9 mouse cellular contexts compared by ENCODE assay signal in the genomic region with DNA sequence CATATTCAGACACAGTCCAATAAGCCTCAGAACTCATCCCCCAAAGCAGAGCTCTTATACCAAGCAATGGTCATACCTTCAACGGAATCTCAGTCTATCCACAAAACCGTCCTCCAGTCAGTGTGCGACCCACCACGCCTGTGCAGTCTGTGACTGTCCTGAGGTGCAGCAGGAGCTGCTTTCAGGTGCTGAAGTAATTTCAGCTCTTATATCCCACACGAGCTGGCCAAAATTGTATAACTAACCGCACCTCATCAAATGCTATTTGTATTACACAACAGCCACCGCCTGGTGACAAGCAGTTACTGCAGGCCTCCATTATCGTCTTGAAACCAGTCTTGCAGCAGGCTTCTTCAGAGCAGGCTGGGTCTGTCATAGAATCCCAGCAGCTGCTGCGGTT. TPM values are rescaled to one million over a fixed set of nuclear protein-coding genes. Genes with fewer than 3 reads are reported as not detected.
A peak's percentile ranks its signal among the peaks of the same experiment; 100 is the strongest.
DNase-seq lines count a peak whose midpoint lies in the region; ATAC-seq and TF ChIP-seq lines count a peak whose summit lies in the region.
"Had no signal": no experiment of that assay in that cellular context is flagged by ENCODE, and none has a peak within 500 bp of the region (broad histone marks: within the 10 kb centered on the region; RNA-seq: fewer than 3 reads in every experiment).

No protein-coding gene starts in this region.

- H3K27ac ChIP-seq in embryonic facial prominence, embryonic 10.5 days (replicated peaks), result no peak overlapping the region
- H3K27ac ChIP-seq in kidney, embryonic 14.5 days (ENCODE audit: low read depth, low read length), result no peak overlapping the region
- no peak overlapping the region for H3K27ac ChIP-seq in limb, embryonic 14.5 days (replicated peaks; ENCODE audit: low read depth, low read length)
- no peak overlapping the region for H3K27ac ChIP-seq in midbrain, embryonic 16.5 days (ENCODE audit: low read length)
- H3K27ac ChIP-seq in stomach, postnatal 0 days (replicated peaks), result no peak overlapping the region; the same call in 1 of the 2 replicates

- TF ChIP-seq POLR2A in limb, embryonic 14.5 days (IDR thresholded peaks at IDR 0.05; ENCODE audit: borderline replicate concordance, extremely low read depth, insufficient read depth, insufficient read length), result no peak

- DNase-seq in A20 (ENCODE audit: low read depth, low spot score), result peak; percentile 86
- DNase-seq in embryonic facial prominence, embryonic 10.5 days (ENCODE audit: low spot score), result peak; percentile 47
- peak; percentile 86 for DNase-seq in limb, embryonic 14.5 days (ENCODE audit: low spot score)
- peak; percentile 53 for DNase-seq in stomach, postnatal 0 days (ENCODE audit: low spot score)

- ATAC-seq in activated CD4-positive, CD25-positive, alpha-beta regulatory T cell, adult 4 months, result peak; percentile 49
- ATAC-seq in granulocyte monocyte progenitor cell, adult 5-6 weeks (replicated peaks; ENCODE audit: poor library complexity, severe bottlenecking), result peak; percentile 66
- 0 out of 2 replicates have a peak, but pooled peaks have one; percentile 9 for ATAC-seq in kidney, embryonic 14.5 days (ENCODE audit: low FRiP score, low TSS enrichment)
- peak; percentile 72; the same call in 1 of the 2 replicates for ATAC-seq in limb, embryonic 14.5 days (ENCODE audit: low FRiP score, low read depth)
- ATAC-seq in midbrain, embryonic 16.5 days, result peak; percentile 47; the same call in 1 of the 2 replicates
- ATAC-seq in stomach, postnatal 0 days (ENCODE audit: low FRiP score, low TSS enrichment), result peak; percentile 69

- no peak overlapping the region for H3K9ac ChIP-seq in kidney, embryonic 14.5 days (ENCODE audit: low read depth, low read length)
- H3K9ac ChIP-seq in limb, embryonic 14.5 days (ENCODE audit: low read depth, low read length, severe bottlenecking), result no peak overlapping the region
- no peak overlapping the region for H3K9ac ChIP-seq in midbrain, embryonic 16.5 days (ENCODE audit: low read depth, low read length)
- H3K9ac ChIP-seq in stomach, postnatal 0 days (ENCODE audit: low read length), result no peak overlapping the region
- H3K9ac ChIP-seq: embryonic facial prominence, embryonic 13.5 days had no signal

- TF ChIP-seq CTCF in stomach, postnatal 0 days (IDR thresholded peaks at IDR 0.05; ENCODE audit: low read depth), result peak; percentile 90

- no peaks in the 10 kb centered on the region for H3K27me3 ChIP-seq in embryonic facial prominence, embryonic 10.5 days (replicated peaks; ENCODE audit: low read depth, poor library complexity, severe bottlenecking)
- H3K27me3 ChIP-seq in kidney, embryonic 14.5 days (ENCODE audit: control insufficient read depth, insufficient read depth, low read length), result no peaks in the 10 kb centered on the region
- no peaks in the 10 kb centered on the region for H3K27me3 ChIP-seq in limb, embryonic 14.5 days (ENCODE audit: control insufficient read depth, insufficient read depth, low read length)
- no peaks in the 10 kb centered on the region for H3K27me3 ChIP-seq in midbrain, embryonic 16.5 days (ENCODE audit: control insufficient read depth, insufficient read depth, low read depth, low read length)
- no peaks in the 10 kb centered on the region for H3K27me3 ChIP-seq in stomach, postnatal 0 days (ENCODE audit: control insufficient read depth, insufficient read depth, low read length)
- H3K27me3 ChIP-seq: embryonic facial prominence, embryonic 13.5 days had no signal

- no peak for TF ChIP-seq EP300 in stomach, postnatal 0 days (optimal IDR thresholded peaks at IDR 0.05)

- H3K36me3 ChIP-seq in embryonic facial prominence, embryonic 10.5 days (replicated peaks), result no peaks in the 10 kb centered on the region
- no peaks in the 10 kb centered on the region for H3K36me3 ChIP-seq in kidney, embryonic 14.5 days (ENCODE audit: control insufficient read depth, insufficient read depth, low read length)
- H3K36me3 ChIP-seq in limb, embryonic 14.5 days (ENCODE audit: control insufficient read depth, insufficient read depth, low read length), result no peaks in the 10 kb centered on the region
- no peaks in the 10 kb centered on the region for H3K36me3 ChIP-seq in midbrain, embryonic 16.5 days (ENCODE audit: control insufficient read depth, insufficient read depth, low read length)
- H3K36me3 ChIP-seq in stomach, postnatal 0 days (ENCODE audit: control insufficient read depth, insufficient read depth, low read length), result no peaks in the 10 kb centered on the region

- H3K4me3 ChIP-seq in embryonic facial prominence, embryonic 10.5 days, result no peak overlapping the region
- H3K4me3 ChIP-seq in kidney, embryonic 14.5 days (ENCODE audit: low read length), result no peak overlapping the region
- no peak overlapping the region for H3K4me3 ChIP-seq in limb, embryonic 14.5 days (replicated peaks; ENCODE audit: low read length)
- no peak overlapping the region for H3K4me3 ChIP-seq in midbrain, embryonic 16.5 days (ENCODE audit: low read depth, low read length)
- H3K4me3 ChIP-seq in stomach, postnatal 0 days (ENCODE audit: low read depth, low read length), result no peak overlapping the region
- H3K4me3 ChIP-seq: embryonic facial prominence, embryonic 13.5 days had no signal

- peaks cover 17% of the 10 kb centered on the region for H3K4me1 ChIP-seq in embryonic facial prominence, embryonic 10.5 days
- peaks cover 26% of the 10 kb centered on the region; the same call in 1 of the 2 replicates for H3K4me1 ChIP-seq in kidney, embryonic 14.5 days (ENCODE audit: control insufficient read depth, insufficient read depth, low read length)
- peaks cover 23% of the 10 kb centered on the region for H3K4me1 ChIP-seq in limb, embryonic 14.5 days (ENCODE audit: control insufficient read depth, insufficient read depth, low read length)
- peaks cover 17% of the 10 kb centered on the region for H3K4me1 ChIP-seq in midbrain, embryonic 16.5 days (ENCODE audit: control insufficient read depth, insufficient read depth, low read length)
- H3K4me1 ChIP-seq in stomach, postnatal 0 days (replicated peaks; ENCODE audit: control insufficient read depth, insufficient read depth), result no peaks in the 10 kb centered on the region

- 58% methylated on average over 9 of the region's 9 CpGs for WGBS in embryonic facial prominence, embryonic 10.5 days
- WGBS in kidney, embryonic 14.5 days, result 48% methylated on average over 9 of the region's 9 CpGs
- WGBS in limb, embryonic 14.5 days, result 44% methylated on average over 9 of the region's 9 CpGs
- WGBS in midbrain, embryonic 16.5 days, result 57% methylated on average over 9 of the region's 9 CpGs
- WGBS in stomach, postnatal 0 days, result 41% methylated on average over 9 of the region's 9 CpGs

- H3K4me2 ChIP-seq in kidney, embryonic 14.5 days (replicated peaks; ENCODE audit: low read depth, low read length), result no peak overlapping the region
- no peak overlapping the region for H3K4me2 ChIP-seq in limb, embryonic 14.5 days (replicated peaks; ENCODE audit: low read depth, low read length, severe bottlenecking)
- H3K4me2 ChIP-seq in midbrain, embryonic 16.5 days (ENCODE audit: low read length), result no peak overlapping the region
- no peak overlapping the region for H3K4me2 ChIP-seq in stomach, postnatal 0 days (replicated peaks; ENCODE audit: low read depth)
- H3K4me2 ChIP-seq: embryonic facial prominence, embryonic 13.5 days had no signal

- no peaks in the 10 kb centered on the region for H3K9me3 ChIP-seq in embryonic facial prominence, embryonic 10.5 days
- H3K9me3 ChIP-seq in kidney, embryonic 14.5 days (ENCODE audit: control insufficient read depth, low read length), result no peaks in the 10 kb centered on the region
- no peaks in the 10 kb centered on the region for H3K9me3 ChIP-seq in limb, embryonic 14.5 days (ENCODE audit: control insufficient read depth, low read length)
- H3K9me3 ChIP-seq in midbrain, embryonic 16.5 days (replicated peaks; ENCODE audit: control insufficient read depth, low read length, poor library complexity, severe bottlenecking), result no peaks in the 10 kb centered on the region
- no peaks in the 10 kb centered on the region for H3K9me3 ChIP-seq in stomach, postnatal 0 days (ENCODE audit: control insufficient read depth, low read length)
- H3K9me3 ChIP-seq: embryonic facial prominence, embryonic 13.5 days had no signal

RNA-seq across cellular contexts. Expression of a gene that starts 33.6 kb away (rescaled TPM):
- 10 to 100 TPM in 1 of 2 experiments, 1 to 10 TPM in 1; 9.8 to 11.1 TPM for polyA plus RNA-seq in activated CD4-positive, CD25-positive, alpha-beta regulatory T cell, adult 4 months (2017; shearing (Covaris generic))
- 8.8 and 8.9 TPM in 2 replicates for polyA plus RNA-seq in embryonic facial prominence, embryonic 10.5 days (2016; fragmentation: Nextera tagmentation; extraction: Ambion mirVana)
- 4.5 and 12.5 TPM in 2 replicates for total RNA-seq in granulocyte monocyte progenitor cell, adult 5-6 weeks (2014; fragmentation: Nextera tagmentation)
- total RNA-seq in granulocyte monocyte progenitor cell, adult 5-6 weeks (2017), result 5.6 and 17.1 TPM in 2 replicates
- 12.0 and 18.0 TPM in 2 replicates for polyA plus RNA-seq in kidney, embryonic 14.5 days (2014; fragmentation: Nextera tagmentation; extraction: Ambion mirVana)
- polyA plus RNA-seq in limb, embryonic 14.5 days (2012; rRNA removed), result 17.6 and 22.7 TPM in 2 replicates
- polyA plus RNA-seq in limb, embryonic 14.5 days (2014; fragmentation: Nextera tagmentation; extraction: Ambion mirVana), result 15.6 and 19.9 TPM in 2 replicates
- 32.6 and 37.9 TPM in 2 replicates for polyA plus RNA-seq in midbrain, embryonic 16.5 days (2015; fragmentation: Nextera tagmentation; extraction: Ambion mirVana)
- polyA plus RNA-seq in stomach, postnatal 0 days (2015; fragmentation: Nextera tagmentation; extraction: Ambion mirVana), result 5.4 and 5.6 TPM in 2 replicates

Comparison
In these comparisons a context has a peak if more than half of its experiments do, and no peak if none do; other contexts are left out.
1. ATAC-seq: peak in every context shown above with its lines; median percentile 72 in limb, embryonic 14.5 days; 69 in stomach, postnatal 0 days; 66 in granulocyte monocyte progenitor cell, adult 5-6 weeks; 49 in activated CD4-positive, CD25-positive, alpha-beta regulatory T cell, adult 4 months; 47 in midbrain, embryonic 16.5 days; 9 in kidney, embryonic 14.5 days.